Mouse (Mus musculus): ENCODE results near the gene Snx1. TPM values are rescaled to one million over a fixed set of nuclear protein-coding genes. Genes with fewer than 3 reads are reported as not detected.

The Snx1 gene
- polyA plus RNA-seq, 1 experiment from 2014 or later = 65.1 TPM

GRCm38 (mm10) chr9:66049931-66050601 is 76.3 kb downstream of the Snx1 start:
- 54% methylated on average over 6 of the region's 6 CpGs for WGBS
- H3K4me2 ChIP-seq (ENCODE audit: low read length) = no peak overlapping the region
- H3K36me3 ChIP-seq (ENCODE audit: control insufficient read depth, insufficient read depth, low read length) = no peaks in the 10 kb centered on the region
- H3K27me3 ChIP-seq (ENCODE audit: control insufficient read depth, insufficient read depth, low read length) = no peaks in the 10 kb centered on the region
- ATAC-seq (ENCODE audit: insufficient number of reproducible peaks, insufficient read depth, low FRiP score, low read depth) = no peak
- H3K4me1 ChIP-seq (ENCODE audit: control insufficient read depth in 2 of 2, insufficient read depth in 2 of 2, low read length in 2 of 2) = peaks cover 0 to 4% of the 10 kb centered on the region in 2 experiments; a peak in 2 of 4 replicates
- H3K9ac ChIP-seq (ENCODE audit: low read length) = no peak overlapping the region
- H3K27ac ChIP-seq (replicated peaks in 1 of 2; ENCODE audit: control insufficient read depth in 1 of 2, insufficient read depth in 1 of 2, low read depth in 2 of 2, low read length in 2 of 2) = no peak overlapping the region
- no peaks in the 10 kb centered on the region for H3K9me3 ChIP-seq (ENCODE audit: control insufficient read depth, low read length)
- no peak overlapping the region for H3K4me3 ChIP-seq (ENCODE audit: control insufficient read depth in 1 of 2, insufficient read depth in 1 of 2, low read depth in 1 of 2, low read length in 2 of 2)

GRCm38 (mm10) chr9:66043241-66043640 is 83.1 kb downstream of the Snx1 start:
- 95% methylated on average over 3 of the region's 3 CpGs for WGBS
- Histone ChIP-seq H3K27me3 (ENCODE audit: control insufficient read depth, insufficient read depth, low read length) (no peaks in the 10 kb centered on the region), H3K27ac (replicated peaks in 1 of 2; ENCODE audit: control insufficient read depth in 1 of 2, insufficient read depth in 1 of 2, low read depth in 2 of 2, low read length in 2 of 2) (no peak overlapping the region), H3K36me3 (ENCODE audit: control insufficient read depth, insufficient read depth, low read length) (peaks cover 38% of the 10 kb centered on the region), H3K9me3 (ENCODE audit: control insufficient read depth, low read length) (no peaks in the 10 kb centered on the region), H3K4me1 (ENCODE audit: control insufficient read depth in 2 of 2, insufficient read depth in 2 of 2, low read length in 2 of 2) (no peaks in the 10 kb centered on the region), H3K9ac (ENCODE audit: low read length) (no peak overlapping the region), H3K4me3 (ENCODE audit: control insufficient read depth in 1 of 2, insufficient read depth in 1 of 2, low read depth in 1 of 2, low read length in 2 of 2) (no peak overlapping the region), H3K4me2 (ENCODE audit: low read length) (no peak overlapping the region)
- ATAC-seq (ENCODE audit: insufficient number of reproducible peaks, insufficient read depth, low FRiP score, low read depth) = no peak

- H3K27ac ChIP-seq (replicated peaks in 1 of 2; ENCODE audit: control insufficient read depth in 1 of 2, insufficient read depth in 1 of 2, low read depth in 2 of 2, low read length in 2 of 2) = no peak overlapping the region
- H3K9me3 ChIP-seq (ENCODE audit: control insufficient read depth, low read length) = no peaks in the 10 kb centered on the region
- H3K4me3 ChIP-seq (ENCODE audit: control insufficient read depth in 1 of 2, insufficient read depth in 1 of 2, low read depth in 1 of 2, low read length in 2 of 2) = no peak overlapping the region
- H3K27me3 ChIP-seq (ENCODE audit: control insufficient read depth, insufficient read depth, low read length) = no peaks in the 10 kb centered on the region
- H3K9ac ChIP-seq (ENCODE audit: low read length) = no peak overlapping the region
- H3K4me1 ChIP-seq (ENCODE audit: control insufficient read depth in 2 of 2, insufficient read depth in 2 of 2, low read length in 2 of 2) = no peaks in the 10 kb centered on the region
- ATAC-seq (ENCODE audit: insufficient number of reproducible peaks, insufficient read depth, low FRiP score, low read depth) = no peak
- 68% methylated on average over 4 of the region's 4 CpGs for WGBS
- no peak overlapping the region for H3K4me2 ChIP-seq (ENCODE audit: low read length)
- peaks cover 41% of the 10 kb centered on the region for H3K36me3 ChIP-seq (ENCODE audit: control insufficient read depth, insufficient read depth, low read length)
Measured at GRCm38 (mm10) chr9:66042331-66042730, 84.1 kb downstream of the Snx1 start.

- Histone ChIP-seq H3K4me2 (ENCODE audit: low read length) (no peak overlapping the region), H3K4me1 (ENCODE audit: control insufficient read depth in 2 of 2, insufficient read depth in 2 of 2, low read length in 2 of 2) (no peaks in the 10 kb centered on the region), H3K9me3 (ENCODE audit: control insufficient read depth, low read length) (no peaks in the 10 kb centered on the region), H3K27me3 (ENCODE audit: control insufficient read depth, insufficient read depth, low read length) (no peaks in the 10 kb centered on the region), H3K9ac (ENCODE audit: low read length) (no peak overlapping the region), H3K27ac (replicated peaks in 1 of 2; ENCODE audit: control insufficient read depth in 1 of 2, insufficient read depth in 1 of 2, low read depth in 2 of 2, low read length in 2 of 2) (no peak overlapping the region), H3K4me3 (ENCODE audit: control insufficient read depth in 1 of 2, insufficient read depth in 1 of 2, low read depth in 1 of 2, low read length in 2 of 2) (no peak overlapping the region), H3K36me3 (ENCODE audit: control insufficient read depth, insufficient read depth, low read length) (peaks cover 52% of the 10 kb centered on the region)
- WGBS = 61% methylated on average over 3 of the region's 3 CpGs
- ATAC-seq (ENCODE audit: insufficient number of reproducible peaks, insufficient read depth, low FRiP score, low read depth) = no peak
Measured at GRCm38 (mm10) chr9:66040801-66041200, 85.6 kb downstream of the Snx1 start.

GRCm38 (mm10) chr9:66039290-66039689 is 87.1 kb downstream of the Snx1 start:
- WGBS = 80% methylated on average over 4 of the region's 4 CpGs
- H3K36me3 ChIP-seq (ENCODE audit: control insufficient read depth, insufficient read depth, low read length) = peaks cover 60% of the 10 kb centered on the region
- no peaks in the 10 kb centered on the region for H3K27me3 ChIP-seq (ENCODE audit: control insufficient read depth, insufficient read depth, low read length)
- H3K27ac ChIP-seq (replicated peaks in 1 of 2; ENCODE audit: control insufficient read depth in 1 of 2, insufficient read depth in 1 of 2, low read depth in 2 of 2, low read length in 2 of 2) = no peak overlapping the region
- no peaks in the 10 kb centered on the region for H3K9me3 ChIP-seq (ENCODE audit: control insufficient read depth, low read length)
- ATAC-seq (ENCODE audit: insufficient number of reproducible peaks, insufficient read depth, low FRiP score, low read depth) = no peak
- no peak overlapping the region for H3K4me3 ChIP-seq (ENCODE audit: control insufficient read depth in 1 of 2, insufficient read depth in 1 of 2, low read depth in 1 of 2, low read length in 2 of 2)
- H3K9ac ChIP-seq (ENCODE audit: low read length) = no peak overlapping the region
- H3K4me1 ChIP-seq (ENCODE audit: control insufficient read depth in 2 of 2, insufficient read depth in 2 of 2, low read length in 2 of 2) = no peaks in the 10 kb centered on the region
- no peak overlapping the region for H3K4me2 ChIP-seq (ENCODE audit: low read length)

GRCm38 (mm10) chr9:66038581-66038980 is 87.8 kb downstream of the Snx1 start:
- Histone ChIP-seq H3K4me3 (ENCODE audit: control insufficient read depth in 1 of 2, insufficient read depth in 1 of 2, low read depth in 1 of 2, low read length in 2 of 2) (no peak overlapping the region), H3K27ac (replicated peaks in 1 of 2; ENCODE audit: control insufficient read depth in 1 of 2, insufficient read depth in 1 of 2, low read depth in 2 of 2, low read length in 2 of 2) (no peak overlapping the region), H3K9ac (ENCODE audit: low read length) (no peak overlapping the region), H3K4me2 (ENCODE audit: low read length) (no peak overlapping the region), H3K4me1 (ENCODE audit: control insufficient read depth in 2 of 2, insufficient read depth in 2 of 2, low read length in 2 of 2) (no peaks in the 10 kb centered on the region), H3K27me3 (ENCODE audit: control insufficient read depth, insufficient read depth, low read length) (no peaks in the 10 kb centered on the region), H3K9me3 (ENCODE audit: control insufficient read depth, low read length) (no peaks in the 10 kb centered on the region), H3K36me3 (ENCODE audit: control insufficient read depth, insufficient read depth, low read length) (peaks cover 65% of the 10 kb centered on the region)
- ATAC-seq (ENCODE audit: insufficient number of reproducible peaks, insufficient read depth, low FRiP score, low read depth) = no peak
- 96% methylated on average over 4 of the region's 4 CpGs for WGBS

Other genes with a start within 250 kb of the Snx1 start
- 86.3 and 86.8 TPM in 2 replicates for gene Pclaf, start 236.3 kb downstream of the Snx1 start, polyA plus RNA-seq (2014; fragmentation: Nextera tagmentation; extraction: Ambion mirVana)
- gene Trip4, start 217.8 kb downstream of the Snx1 start, polyA plus RNA-seq (2014; fragmentation: Nextera tagmentation; extraction: Ambion mirVana) = 25.5 and 25.6 TPM in 2 replicates
- gene Csnk1g1, start 217.7 kb downstream of the Snx1 start, polyA plus RNA-seq (2014; fragmentation: Nextera tagmentation; extraction: Ambion mirVana) = 14.8 and 14.9 TPM in 2 replicates
- 362 and 403 TPM in 2 replicates for gene Ppib, start 66.4 kb downstream of the Snx1 start, polyA plus RNA-seq (2014; fragmentation: Nextera tagmentation; extraction: Ambion mirVana)
- gene Snx22, start 56.9 kb downstream of the Snx1 start, polyA plus RNA-seq (2014; fragmentation: Nextera tagmentation; extraction: Ambion mirVana) = 1.2 and 1.6 TPM in 2 replicates
- 163 and 172 TPM in 2 replicates for gene Ciao2a, start within 50 bp of the Snx1 start, polyA plus RNA-seq (2014; fragmentation: Nextera tagmentation; extraction: Ambion mirVana)
- gene Dapk2, start 31.6 kb upstream of the Snx1 start, polyA plus RNA-seq (2014; fragmentation: Nextera tagmentation; extraction: Ambion mirVana) = 4.8 and 5.7 TPM in 2 replicates
- 22.7 and 23.1 TPM in 2 replicates for gene Herc1, start 223.9 kb upstream of the Snx1 start, polyA plus RNA-seq (2014; fragmentation: Nextera tagmentation; extraction: Ambion mirVana)